Mouse (Mus musculus) hindbrain, postnatal 0 days (tissue): Measurements from ENCODE around the gene Lmbrd1. TPM values are rescaled to one million over a fixed set of nuclear protein-coding genes. Genes with fewer than 3 reads are reported as not detected.
A peak's percentile ranks its signal among the peaks of the same experiment; 100 is the strongest.
"Not testable (repeated sequence)": the region's sequence is repeated elsewhere in the genome, so short reads cannot be mapped to it uniquely, and the experiment has no call there.

Source experiments
- ATAC-seq: fragments of 200-750 bp; cut with Nextera tagmentation; 2 replicates; pipeline ENCODE4 v1.8.0; 2017; ENCODE audit warnings: mild to moderate bottlenecking, moderate TSS enrichment, moderate library complexity
- DNase-seq: peaks from one replicate; pipeline ENCODE4 v3.0.0-alpha.2; 2015; ENCODE audit warnings: low spot score
- H3K27ac ChIP-seq: fragments of 300-500 bp; sonication (generic); 2 replicates; pipeline ENCODE4 v1.5.1; 2014; ENCODE audit warnings: mild to moderate bottlenecking
- H3K27me3 ChIP-seq: fragments of 300-500 bp; sonication (generic); 2 replicates; pipeline ENCODE4 v1.6.1; 2014; ENCODE audit warnings: low read length, mixed read lengths; ENCODE audit not compliant: insufficient read depth
- H3K36me3 ChIP-seq: fragments of 300-500 bp; sonication (generic); 2 replicates; pipeline ENCODE4 v1.6.1; 2014; ENCODE audit warnings: low read length, mixed read lengths; ENCODE audit not compliant: insufficient read depth
- H3K4me1 ChIP-seq: fragments of 300-500 bp; sonication (generic); 2 replicates; pipeline ENCODE4 v1.6.1; 2014; ENCODE audit warnings: antibody characterized with exemption, low read length, mixed read lengths; ENCODE audit not compliant: insufficient read depth
- H3K4me2 ChIP-seq: fragments of 300-500 bp; sonication (generic); 2 replicates; pipeline ENCODE4 v1.6.1; 2014; ENCODE audit warnings: low read depth, mild to moderate bottlenecking, low read length, moderate library complexity, mixed read lengths
- H3K4me3 ChIP-seq: fragments of 300-500 bp; sonication (generic); 2 replicates; pipeline ENCODE4 v1.5.1; 2014; ENCODE audit warnings: low read length
- H3K9ac ChIP-seq: fragments of 300-500 bp; sonication (generic); replicated peaks from 2 replicates; pipeline ENCODE4 v1.6.1; 2014; ENCODE audit warnings: mild to moderate bottlenecking, low read length, moderate library complexity, mixed read lengths
- H3K9me3 ChIP-seq: fragments of 300-500 bp; sonication (generic); 2 replicates; pipeline ENCODE4 v1.6.1; 2016; ENCODE audit warnings: low read length, mixed read lengths
- CTCF ChIP-seq: IDR thresholded peaks from 2 replicates; pipeline ENCODE4 v1.5.1; 2016; ENCODE audit warnings: antibody characterized with exemption, control low read depth, low read depth
- WGBS: fragments of 180-500 bp; shearing (Covaris S2); extraction: QIAGEN DNeasy Blood & Tissue Kit; methylation state at CpG from one replicate; pipeline ENCODE4 v1.1.7; 2014; 5-methylcytosine and 5-hydroxymethylcytosine counted together
- polyA plus RNA-seq: library from polyadenylated mRNA; unstranded; fragments of >200 nt; fragmentation: Nextera tagmentation; extraction: Ambion mirVana; gene quantifications from 2 replicates; pipeline ENCODE4 v1.2.1, GENCODE M21; 2015
- total RNA-seq: library from RNA; depleted of rRNA; stranded (reverse); fragments of >200 nt; gene quantifications from 2 replicates; pipeline ENCODE4 v1.2.3, GENCODE M21; 2014; rRNA removed

Gene Lmbrd1
- total RNA-seq (31.0 and 42.0 TPM in 2 replicates), polyA plus RNA-seq (51.9 and 57.0 TPM in 2 replicates)

DNA sequence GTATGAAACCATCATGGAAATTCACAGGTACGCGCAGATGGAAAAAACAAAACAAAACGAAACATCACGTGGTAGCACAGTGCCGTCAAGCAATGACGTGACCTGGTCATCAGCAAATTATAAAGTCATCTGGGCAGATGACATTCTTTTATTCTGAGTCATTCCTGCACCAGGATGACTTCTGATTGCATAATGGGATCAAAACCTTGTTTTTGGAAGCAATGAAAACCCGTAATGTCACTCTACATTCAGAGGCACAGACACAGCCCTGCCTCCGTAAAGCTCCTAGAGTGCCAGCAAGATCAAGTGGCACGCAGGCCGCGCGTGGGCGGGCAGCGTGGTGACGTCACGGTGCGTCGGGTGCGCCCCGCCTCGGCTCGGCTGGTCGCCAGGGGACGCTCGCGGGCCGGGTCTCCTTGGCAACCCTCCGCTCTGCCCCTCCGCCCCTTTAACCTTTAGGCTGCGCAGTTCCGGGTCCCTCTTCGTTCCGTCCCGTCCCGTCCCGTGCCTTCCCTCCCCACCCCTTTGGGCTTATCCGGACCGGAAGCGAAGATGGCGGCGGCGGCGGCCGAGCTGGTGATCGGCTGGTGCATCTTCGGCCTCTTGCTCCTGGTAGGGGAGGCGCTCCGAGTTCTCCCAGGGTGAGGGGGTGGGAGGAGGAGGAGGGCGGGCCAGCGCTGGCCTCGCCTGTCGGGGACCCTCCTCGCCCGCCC is at the start of gene Lmbrd1:
TSS of gene Lmbrd1 (plus strand) at position 426 of the 713 bp plus-strand sequence.
- Histone ChIP-seq H3K4me3 (peak within 1 kb of the TSS; percentile 92), H3K9ac (peak within 1 kb of the TSS; percentile 90), H3K27me3 (no peaks in the 10 kb centered on the region), H3K9me3 (no peaks in the 10 kb centered on the region), H3K4me2 (peak within 1 kb of the TSS; percentile 66), H3K36me3 (no peaks in the 10 kb centered on the region), H3K4me1 (no peaks in the 10 kb centered on the region), H3K27ac (peak within 1 kb of the TSS; percentile 89)
- WGBS = under 1% methylated on average over 46 of the region's 54 CpGs
- ATAC-seq (peak; percentile 96), DNase-seq (peak; percentile 96)
- TF ChIP-seq CTCF = peak; percentile 51

DNA sequence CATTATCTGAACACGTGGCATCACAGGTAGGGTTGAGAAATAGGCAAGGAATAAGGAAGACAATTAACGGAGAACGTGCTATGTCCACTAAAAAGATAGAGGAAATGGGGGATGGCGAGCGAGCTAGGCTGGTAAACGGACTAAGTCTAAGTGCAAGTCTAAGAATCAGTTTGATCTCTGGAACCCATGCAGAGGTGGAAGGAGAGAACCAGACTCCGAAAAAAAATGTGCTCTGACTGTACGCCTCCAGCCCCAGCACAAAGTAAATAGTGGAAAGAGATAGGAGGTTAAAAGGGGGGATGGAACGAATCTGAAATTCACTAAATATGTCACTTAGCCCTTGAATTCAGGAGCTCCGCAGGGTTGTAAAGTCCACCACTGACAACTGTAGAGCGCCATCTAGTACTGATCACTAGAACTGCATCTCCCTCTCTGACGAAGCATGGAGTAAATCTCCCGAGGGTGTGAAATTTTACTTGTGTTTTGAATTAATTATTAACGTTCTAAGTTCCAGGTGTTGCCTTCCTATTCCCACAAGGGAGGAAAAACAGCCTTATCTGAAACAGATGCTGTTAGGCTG is 44.8 kb upstream of the Lmbrd1 start:
- DNase-seq (peak; percentile 63), ATAC-seq (no peak)
- Histone ChIP-seq H3K36me3 (no peaks in the 10 kb centered on the region), H3K9ac (no peak overlapping the region), H3K27me3 (no peaks in the 10 kb centered on the region), H3K9me3 (no peaks in the 10 kb centered on the region), H3K4me2 (no peak overlapping the region), H3K27ac (no peak overlapping the region), H3K4me3 (no peak overlapping the region), H3K4me1 (no peaks in the 10 kb centered on the region)
- 42% methylated on average over 14 of the region's 14 CpGs for WGBS
- TF ChIP-seq CTCF = peak; percentile 71

DNA sequence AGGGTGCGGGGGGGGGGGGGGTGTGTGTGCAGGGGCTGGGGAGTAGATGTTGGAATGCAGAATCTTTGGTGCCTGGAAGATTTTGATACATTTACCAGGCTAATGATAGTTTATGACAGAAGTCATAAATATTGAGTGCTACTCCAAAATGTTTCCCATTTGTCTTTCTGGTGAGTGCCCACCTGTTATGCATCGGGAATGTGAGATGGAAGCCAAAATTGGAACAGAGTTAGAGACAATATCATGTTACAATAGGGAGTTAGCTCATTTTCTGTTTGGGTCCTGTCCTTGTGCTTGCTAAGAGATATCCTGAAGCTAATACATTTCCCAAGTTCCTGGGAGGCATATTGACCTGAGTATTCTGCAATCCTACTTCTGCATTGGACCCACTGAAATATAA is 28.3 kb upstream of the Lmbrd1 start:
- no peak overlapping the region for H3K9ac ChIP-seq
- no peaks in the 10 kb centered on the region for H3K36me3 ChIP-seq
- H3K27me3 ChIP-seq = no peaks in the 10 kb centered on the region
- no peak overlapping the region for H3K4me3 ChIP-seq
- H3K4me1 ChIP-seq = no peaks in the 10 kb centered on the region
- H3K9me3 ChIP-seq = no peaks in the 10 kb centered on the region
- ATAC-seq (no peak), DNase-seq (no peak)
- no peak overlapping the region for H3K27ac ChIP-seq
- H3K4me2 ChIP-seq = no peak overlapping the region
- 52% methylated on average over 2 of the region's 2 CpGs for WGBS
- no peak for TF ChIP-seq CTCF

DNA sequence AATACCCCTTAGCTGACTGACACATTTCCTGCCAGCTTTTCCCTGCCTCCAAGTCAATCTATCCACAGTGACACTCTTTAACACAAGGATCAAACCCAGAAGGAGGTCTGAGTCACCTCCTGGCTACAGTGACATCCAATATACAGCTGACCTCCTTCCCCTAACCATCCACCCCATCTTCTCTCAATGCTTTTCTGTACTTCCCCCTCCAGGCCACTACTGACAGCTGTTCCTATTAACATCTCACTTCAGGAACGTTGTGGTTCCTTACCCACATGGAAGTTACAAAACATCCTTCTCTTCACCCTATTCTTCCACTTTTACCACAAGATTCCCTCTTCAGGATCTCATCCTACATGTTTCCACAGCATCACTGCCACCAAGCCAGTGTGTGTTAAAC is 18.5 kb upstream of the Lmbrd1 start:
- 69% methylated on average over 1 of the region's 1 CpGs for WGBS
- ATAC-seq = no peak
- no peaks in the 10 kb centered on the region for H3K36me3 ChIP-seq

DNA sequence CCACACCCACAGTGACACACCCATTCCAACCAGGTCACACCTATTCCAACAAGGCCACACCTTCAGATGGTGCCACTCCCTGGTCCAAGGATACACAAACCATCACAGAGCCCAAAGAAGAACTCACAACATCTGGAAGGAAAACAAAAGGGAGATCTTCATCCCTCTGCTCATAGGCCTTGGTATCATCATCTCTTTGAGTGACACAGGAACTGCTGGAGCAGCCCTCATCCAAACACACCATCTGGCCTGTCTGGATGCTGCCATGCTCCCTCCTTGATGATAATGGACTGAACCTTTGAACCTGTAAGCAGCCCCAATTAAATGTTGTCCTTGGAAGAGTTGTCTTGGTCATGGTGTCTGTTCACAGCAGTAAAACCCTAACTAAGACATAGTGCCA is 17.8 kb upstream of the Lmbrd1 start:
- H3K4me2 ChIP-seq, H3K27ac ChIP-seq, DNase-seq, H3K27me3 ChIP-seq, H3K4me3 ChIP-seq, H3K9ac ChIP-seq, ATAC-seq, H3K9me3 ChIP-seq, H3K36me3 ChIP-seq, H3K4me1 ChIP-seq: not testable (repeated sequence)

More for the DNA sequence above, 18.5 kb upstream of the Lmbrd1 start:
- no peak for DNase-seq
- no peaks in the 10 kb centered on the region for H3K27me3 ChIP-seq
- no peak overlapping the region for H3K4me2 ChIP-seq
- no peak overlapping the region for H3K9ac ChIP-seq
- H3K4me1 ChIP-seq = no peaks in the 10 kb centered on the region
- TF ChIP-seq CTCF = no peak
- H3K9me3 ChIP-seq = no peaks in the 10 kb centered on the region
- no peak overlapping the region for H3K27ac ChIP-seq
- H3K4me3 ChIP-seq = no peak overlapping the region

DNA sequence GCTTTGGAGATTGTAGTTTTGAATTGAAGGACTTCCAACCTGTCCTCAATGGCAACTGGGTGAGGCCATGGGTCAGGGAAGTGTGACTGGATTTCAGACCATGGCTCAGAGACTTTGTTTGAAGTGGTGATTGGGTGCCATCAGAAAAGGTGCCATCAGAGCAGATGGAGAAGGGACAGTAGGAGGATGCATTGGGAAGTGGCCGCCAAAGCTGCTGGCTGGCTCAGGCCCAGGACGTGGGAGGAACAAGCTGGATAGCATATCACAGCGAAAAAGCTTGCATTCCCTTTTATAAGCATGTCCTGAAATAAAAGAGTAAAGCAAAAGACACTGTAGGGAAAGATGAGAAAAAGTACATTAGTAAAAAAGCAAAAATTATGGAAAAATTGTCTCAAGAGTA is 16.9 kb upstream of the Lmbrd1 start:
- H3K4me3 ChIP-seq = no peak overlapping the region
- H3K36me3 ChIP-seq = no peaks in the 10 kb centered on the region
- no peaks in the 10 kb centered on the region for H3K9me3 ChIP-seq
- 80% methylated on average over 3 of the region's 3 CpGs for WGBS
- no peaks in the 10 kb centered on the region for H3K4me1 ChIP-seq
- DNase-seq = no peak
- no peak overlapping the region for H3K4me2 ChIP-seq
- H3K27me3 ChIP-seq = no peaks in the 10 kb centered on the region
- no peak overlapping the region for H3K27ac ChIP-seq
- H3K9ac ChIP-seq = no peak overlapping the region
- TF ChIP-seq CTCF = no peak
- no peak for ATAC-seq

DNA sequence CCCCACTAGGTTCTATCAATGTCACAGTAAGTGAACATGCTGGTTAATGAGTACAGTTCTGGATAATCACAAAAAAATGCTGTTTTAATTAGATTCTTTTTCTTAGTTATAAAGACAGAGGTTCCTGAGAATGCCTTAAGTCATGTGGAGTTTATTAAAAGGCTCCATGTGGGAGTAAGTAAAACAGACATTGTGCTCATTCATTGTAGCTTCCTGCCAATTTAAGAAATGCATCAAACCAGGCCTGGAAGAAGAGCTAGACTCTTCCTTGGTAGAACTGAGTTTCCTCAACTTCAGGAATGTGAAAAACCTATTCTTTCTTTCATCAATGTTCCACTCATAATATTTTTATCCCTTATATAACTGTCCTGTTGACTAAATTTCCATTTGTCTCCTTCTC is 14.3 kb upstream of the Lmbrd1 start:
- H3K27ac ChIP-seq = no peak overlapping the region
- H3K4me3 ChIP-seq = no peak overlapping the region
- H3K27me3 ChIP-seq = no peaks in the 10 kb centered on the region
- no peak overlapping the region for H3K9ac ChIP-seq
- ATAC-seq (no peak), DNase-seq (no peak)
- no peaks in the 10 kb centered on the region for H3K9me3 ChIP-seq
- no peak for TF ChIP-seq CTCF
- H3K4me1 ChIP-seq = no peaks in the 10 kb centered on the region
- H3K36me3 ChIP-seq = no peaks in the 10 kb centered on the region
- H3K4me2 ChIP-seq = no peak overlapping the region
